Mouse (Mus musculus): Measurements from ENCODE around the gene Pnp.

DNA sequence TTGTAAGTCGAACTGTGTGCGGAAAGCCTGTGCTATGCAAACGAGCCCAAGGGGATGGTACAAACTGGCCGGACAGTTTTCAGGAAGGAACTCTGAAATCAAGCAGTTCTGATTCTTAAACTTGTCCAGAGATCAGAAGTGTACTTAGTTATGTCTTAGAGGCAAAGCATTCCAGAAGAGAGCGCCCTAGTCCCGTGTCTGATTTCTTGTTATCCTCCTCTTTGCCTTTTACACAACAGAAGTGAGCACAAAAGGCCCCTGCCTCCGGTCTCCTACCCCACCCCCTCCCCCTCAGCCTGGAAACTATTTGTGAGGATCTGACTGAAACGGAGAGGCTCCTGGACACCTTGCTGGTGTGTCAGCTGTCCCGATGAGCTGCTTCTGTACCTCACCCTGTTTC lies 45.8 kb downstream of the Pnp start:
- TF ChIP-seq CTCF (IDR thresholded peaks at IDR 0.05; ENCODE audit: extremely low read depth, insufficient read length, insufficient replicate concordance, low read depth, low read length), result no peak
- no peak for TF ChIP-seq POLR2A (IDR thresholded peaks at IDR 0.05; ENCODE audit: low read depth, low read length)
